Mouse (Mus musculus) naive thymus-derived CD4-positive, alpha-beta T cell, adult 2 months (primary cell): Measurements from ENCODE around the gene Ccdc85c.

ENCODE experiments used
- DNase-seq: peaks from one replicate; pipeline ENCODE4 v3.0.0-alpha.2; 2011; ENCODE audit warnings: low read depth

The Ccdc85c gene

GRCm38 (mm10) chr12:108274661-108275507 lies at the start of gene Ccdc85c:
Gene Ccdc85c, minus strand, starts transcription at chr12:108275425.
- DNase-seq = peak; percentile 74

GRCm38 (mm10) chr12:108320096-108320495 lies 44.9 kb upstream of the Ccdc85c start:
- no peak for DNase-seq

GRCm38 (mm10) chr12:108318499-108318898 lies 43.3 kb upstream of the Ccdc85c start:
- DNase-seq = no peak

GRCm38 (mm10) chr12:108317826-108318430 lies 42.7 kb upstream of the Ccdc85c start:
- DNase-seq = no peak

- no peak for DNase-seq
These were observed 42.0 kb upstream of the Ccdc85c start for GRCm38 (mm10) chr12:108317201-108317738.

- DNase-seq = no peak
These were observed 41.4 kb upstream of the Ccdc85c start for GRCm38 (mm10) chr12:108316655-108317054.

- DNase-seq = no peak
These were observed 40.6 kb upstream of the Ccdc85c start for GRCm38 (mm10) chr12:108315818-108316217.

GRCm38 (mm10) chr12:108313244-108313772 lies 38.1 kb upstream of the Ccdc85c start:
- DNase-seq = no peak

GRCm38 (mm10) chr12:108312432-108312851 lies 37.2 kb upstream of the Ccdc85c start:
- no peak for DNase-seq

GRCm38 (mm10) chr12:108311741-108312290 lies 36.6 kb upstream of the Ccdc85c start:
- DNase-seq = no peak

- DNase-seq = no peak
These were observed 35.3 kb upstream of the Ccdc85c start for GRCm38 (mm10) chr12:108310456-108311027.

GRCm38 (mm10) chr12:108310041-108310440 lies 34.8 kb upstream of the Ccdc85c start:
- DNase-seq = no peak

GRCm38 (mm10) chr12:108309116-108309794 lies 34.0 kb upstream of the Ccdc85c start:
- no peak for DNase-seq

- no peak for DNase-seq
These were observed 33.2 kb upstream of the Ccdc85c start for GRCm38 (mm10) chr12:108308363-108308856.

GRCm38 (mm10) chr12:108307553-108307952 lies 32.3 kb upstream of the Ccdc85c start:
- peak; percentile 48 for DNase-seq

GRCm38 (mm10) chr12:108305812-108306794 lies 30.9 kb upstream of the Ccdc85c start, which contains the start of gene Hhipl1:
Gene Hhipl1, plus strand, starts transcription at chr12:108306270.
- DNase-seq = no peak

- DNase-seq = no peak
These were observed 29.9 kb upstream of the Ccdc85c start for GRCm38 (mm10) chr12:108305172-108305571.

GRCm38 (mm10) chr12:108303778-108304365 lies 28.6 kb upstream of the Ccdc85c start:
- DNase-seq = no peak

GRCm38 (mm10) chr12:108301006-108301405 lies 25.8 kb upstream of the Ccdc85c start:
- DNase-seq = no peak

GRCm38 (mm10) chr12:108297033-108297432 lies 21.8 kb upstream of the Ccdc85c start:
- no peak for DNase-seq
